Mouse (Mus musculus) midbrain, postnatal 0 days (tissue): ENCODE measurements at regions not wholly inside any gene's neighbourhood (a gene's known extent, or its start where the extent isn't known, plus 50 kb on each side); places are given as distances from the start of the nearest gene placed in this dataset.

Experiments used
- ATAC-seq: fragments of 200-750 bp; cut with Nextera tagmentation; 2 replicates; pipeline ENCODE4 v1.8.0; 2017; ENCODE audit warnings: moderate number of reproducible peaks, mild to moderate bottlenecking, moderate TSS enrichment, moderate library complexity; ENCODE audit not compliant: low FRiP score
- DNase-seq: peaks from one replicate; pipeline ENCODE4 v3.0.0-alpha.2; 2015; ENCODE audit warnings: low spot score
- H3K27ac ChIP-seq: fragments of 300-500 bp; sonication (generic); 2 replicates; pipeline ENCODE4 v1.5.1; 2014; ENCODE audit warnings: low read depth, mild to moderate bottlenecking, low read length, mixed read lengths
- H3K27me3 ChIP-seq: fragments of 300-500 bp; sonication (generic); 2 replicates; pipeline ENCODE4 v1.6.1; 2014; ENCODE audit warnings: low read length, control low read depth, mixed read lengths; ENCODE audit not compliant: insufficient read depth
- H3K36me3 ChIP-seq: fragments of 300-500 bp; sonication (generic); 2 replicates; pipeline ENCODE4 v1.6.1; 2014; ENCODE audit warnings: low read length, control low read depth, mixed read lengths; ENCODE audit not compliant: insufficient read depth
- H3K4me1 ChIP-seq: fragments of 300-500 bp; sonication (generic); 2 replicates; pipeline ENCODE4 v1.6.1; 2014; ENCODE audit warnings: mild to moderate bottlenecking, control low read depth, antibody characterized with exemption, low read length, mixed read lengths; ENCODE audit not compliant: insufficient read depth
- H3K4me2 ChIP-seq: fragments of 300-500 bp; sonication (generic); 2 replicates; pipeline ENCODE4 v1.6.1; 2014; ENCODE audit warnings: low read depth, mild to moderate bottlenecking, low read length, mixed read lengths; ENCODE audit not compliant: poor library complexity, severe bottlenecking
- H3K4me3 ChIP-seq: fragments of 300-500 bp; sonication (generic); 2 replicates; pipeline ENCODE4 v1.5.1; 2014; ENCODE audit warnings: low read depth, mild to moderate bottlenecking, low read length, moderate library complexity
- H3K9ac ChIP-seq: fragments of 300-500 bp; sonication (generic); replicated peaks from 2 replicates; pipeline ENCODE4 v1.6.1; 2014; ENCODE audit warnings: mild to moderate bottlenecking, low read length, moderate library complexity, mixed read lengths; ENCODE audit not compliant: poor library complexity, severe bottlenecking
- H3K9me3 ChIP-seq: fragments of 300-500 bp; sonication (generic); 2 replicates; pipeline ENCODE4 v1.6.1; 2016; ENCODE audit warnings: low read length, control low read depth
- CTCF ChIP-seq: IDR thresholded peaks from 2 replicates; pipeline ENCODE4 v1.5.1; 2016; ENCODE audit warnings: antibody characterized with exemption, mild to moderate bottlenecking
- WGBS: fragments of 180-500 bp; shearing (Covaris S2); extraction: QIAGEN DNeasy Blood & Tissue Kit; methylation state at CpG from one replicate; pipeline ENCODE4 v1.1.7; 2014; 5-methylcytosine and 5-hydroxymethylcytosine counted together

GRCm38 (mm10) chrX:164589874-164590273, 83.7 kb downstream of the Asb9 start:
- H3K9me3 ChIP-seq, result no peaks in the 10 kb centered on the region
- DNase-seq (peak; percentile 2), ATAC-seq (no peak)
- H3K36me3 ChIP-seq, result no peaks in the 10 kb centered on the region
- no peak overlapping the region for H3K4me2 ChIP-seq
- H3K4me3 ChIP-seq, result no peak overlapping the region
- no peaks in the 10 kb centered on the region for H3K4me1 ChIP-seq
- no peak overlapping the region for H3K27ac ChIP-seq
- H3K9ac ChIP-seq, result no peak overlapping the region
- 73% methylated on average over 4 of the region's 4 CpGs for WGBS
- no peaks in the 10 kb centered on the region for H3K27me3 ChIP-seq
- TF ChIP-seq CTCF, result no peak
